Mouse (Mus musculus) limb, embryonic 11.5 days (tissue): ENCODE results near the gene Mpzl1. TPM values are rescaled to one million over a fixed set of nuclear protein-coding genes. Genes with fewer than 3 reads are reported as not detected.
A peak's percentile ranks its signal among the peaks of the same experiment; 100 is the strongest.

ENCODE experiments used
- ATAC-seq: fragments of 200-750 bp; cut with Nextera tagmentation; 2 replicates; pipeline ENCODE4 v1.8.0; 2017; ENCODE audit warnings: low read depth; ENCODE audit not compliant: insufficient number of reproducible peaks, low FRiP score, low TSS enrichment
- DNase-seq: peaks from one replicate; pipeline ENCODE4 v3.0.0-alpha.2; 2015; ENCODE audit warnings: low spot score
- H3K27ac ChIP-seq: fragments of 300-500 bp; sonication (generic); replicated peaks from 2 replicates; pipeline ENCODE4 v1.5.1; 2014; ENCODE audit warnings: low read depth, mild to moderate bottlenecking, low read length
- H3K27me3 ChIP-seq: fragments of 300-500 bp; sonication (generic); 2 replicates; pipeline ENCODE4 v1.6.1; 2014; ENCODE audit warnings: mild to moderate bottlenecking, low read length, mixed read lengths; ENCODE audit not compliant: control insufficient read depth, insufficient read depth
- H3K36me3 ChIP-seq: fragments of 300-500 bp; sonication (generic); 2 replicates; pipeline ENCODE4 v1.6.1; 2014; ENCODE audit warnings: mild to moderate bottlenecking, low read length, moderate library complexity, mixed read lengths; ENCODE audit not compliant: control insufficient read depth, insufficient read depth
- H3K4me1 ChIP-seq: fragments of 300-500 bp; sonication (generic); 2 replicates; pipeline ENCODE4 v1.6.1; 2014; ENCODE audit warnings: low read length, mixed read lengths; ENCODE audit not compliant: control insufficient read depth, insufficient read depth
- H3K4me2 ChIP-seq: fragments of 300-500 bp; sonication (generic); 2 replicates; pipeline ENCODE4 v1.6.1; 2014; ENCODE audit warnings: low read depth, mild to moderate bottlenecking, moderate library complexity; ENCODE audit not compliant: severe bottlenecking
- H3K4me3 ChIP-seq: fragments of 300-500 bp; sonication (generic); 2 replicates; pipeline ENCODE4 v1.5.1; 2014; ENCODE audit warnings: low read depth, low read length
- H3K9ac ChIP-seq: fragments of 300-500 bp; sonication (generic); 2 replicates; pipeline ENCODE4 v1.6.1; 2014; ENCODE audit warnings: mild to moderate bottlenecking, low read length
- H3K9me3 ChIP-seq: fragments of 300-500 bp; sonication (generic); 2 replicates; pipeline ENCODE4 v1.6.1; 2016; ENCODE audit warnings: low read length; ENCODE audit not compliant: control insufficient read depth
- WGBS: fragments of 180-500 bp; shearing (Covaris S2); extraction: QIAGEN DNeasy Blood & Tissue Kit; methylation state at CpG from one replicate; pipeline ENCODE4 v1.1.7; 2014; 5-methylcytosine and 5-hydroxymethylcytosine counted together
- polyA plus RNA-seq: library from polyadenylated mRNA; unstranded; fragments of >200 nt; fragmentation: Nextera tagmentation; extraction: Ambion mirVana; gene quantifications from 2 replicates; pipeline ENCODE4 v1.2.1, GENCODE M21; 2014

The Mpzl1 gene
- polyA plus RNA-seq, 1 experiment from 2014 or later, result 167 TPM

DNA sequence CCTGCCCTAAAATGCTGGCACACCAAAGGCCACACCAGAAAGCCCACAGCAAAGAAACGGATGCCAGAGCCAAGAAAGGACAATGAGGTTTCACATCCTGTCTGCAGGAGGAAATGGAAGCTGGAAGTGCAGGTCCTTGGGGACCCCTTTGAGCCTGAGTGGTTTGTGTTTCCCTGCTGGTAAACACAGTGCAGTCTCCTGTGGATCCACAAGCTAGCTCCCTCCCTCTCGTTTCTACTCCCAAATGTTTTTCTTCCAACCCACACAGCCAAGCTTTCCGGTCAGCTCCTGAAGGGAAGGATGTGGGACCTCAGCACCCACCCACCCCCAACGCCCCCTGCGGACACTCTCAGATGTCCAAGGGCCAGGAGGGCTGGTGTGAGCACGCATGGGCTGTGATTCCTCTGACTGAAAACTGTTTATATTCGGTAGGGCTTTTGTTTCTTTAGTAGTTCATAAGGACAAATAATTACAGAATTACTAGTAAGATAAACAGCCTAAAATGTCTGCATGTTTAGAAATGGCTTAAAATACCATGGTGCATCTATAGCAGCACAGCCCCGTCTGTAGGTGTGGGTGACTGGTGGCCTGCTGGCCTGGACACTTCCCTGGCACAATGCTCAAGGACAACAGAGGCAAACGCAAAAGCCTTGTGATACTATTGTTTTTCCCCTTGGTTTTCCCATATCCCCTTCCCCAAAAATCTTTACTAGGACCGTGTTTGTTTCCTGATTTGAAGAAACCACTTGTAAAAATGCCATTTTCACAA lies 44.9 kb downstream of the Mpzl1 start:
- peak; percentile 38 for DNase-seq
- H3K27me3 ChIP-seq, result no peaks in the 10 kb centered on the region
- H3K4me3 ChIP-seq, result no peak overlapping the region
- no peak overlapping the region for H3K4me2 ChIP-seq
- 52% methylated on average over 10 of the region's 10 CpGs for WGBS
- ATAC-seq, result no peak
- peaks cover 2% of the 10 kb centered on the region; the same call in 1 of the 2 replicates for H3K36me3 ChIP-seq
- no peak overlapping the region for H3K27ac ChIP-seq
- no peak overlapping the region for H3K9ac ChIP-seq
- H3K9me3 ChIP-seq, result no peaks in the 10 kb centered on the region
- peaks cover 6% of the 10 kb centered on the region; the same call in 1 of the 2 replicates for H3K4me1 ChIP-seq

DNA sequence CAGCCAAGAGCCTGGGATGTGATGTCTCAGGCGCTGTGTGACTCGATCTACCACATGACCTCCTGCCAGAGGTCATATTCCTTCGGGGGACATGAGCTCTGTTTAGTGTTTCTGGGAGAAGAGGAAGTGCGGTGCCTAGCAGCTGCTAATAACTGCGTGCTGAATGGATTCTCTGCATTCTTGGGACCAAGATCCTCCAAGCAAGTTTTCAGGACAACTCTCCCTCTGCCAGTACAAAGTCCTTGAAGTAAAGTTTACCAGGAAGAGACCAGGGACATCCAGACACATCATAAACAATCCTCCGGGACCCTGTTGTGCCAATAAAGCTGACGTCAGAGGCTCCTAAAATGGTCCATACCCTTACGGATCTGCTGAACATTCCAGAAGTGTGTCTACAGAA lies 46.5 kb downstream of the Mpzl1 start:
- Histone ChIP-seq H3K36me3 (peaks cover 2% of the 10 kb centered on the region; the same call in 1 of the 2 replicates), H3K27ac (no peak overlapping the region), H3K4me2 (no peak overlapping the region), H3K9ac (no peak overlapping the region), H3K9me3 (no peaks in the 10 kb centered on the region), H3K4me3 (no peak overlapping the region), H3K27me3 (no peaks in the 10 kb centered on the region), H3K4me1 (peaks cover 6% of the 10 kb centered on the region; the same call in 1 of the 2 replicates)
- DNase-seq (no peak), ATAC-seq (no peak)
- WGBS, result 34% methylated on average over 8 of the region's 8 CpGs

DNA sequence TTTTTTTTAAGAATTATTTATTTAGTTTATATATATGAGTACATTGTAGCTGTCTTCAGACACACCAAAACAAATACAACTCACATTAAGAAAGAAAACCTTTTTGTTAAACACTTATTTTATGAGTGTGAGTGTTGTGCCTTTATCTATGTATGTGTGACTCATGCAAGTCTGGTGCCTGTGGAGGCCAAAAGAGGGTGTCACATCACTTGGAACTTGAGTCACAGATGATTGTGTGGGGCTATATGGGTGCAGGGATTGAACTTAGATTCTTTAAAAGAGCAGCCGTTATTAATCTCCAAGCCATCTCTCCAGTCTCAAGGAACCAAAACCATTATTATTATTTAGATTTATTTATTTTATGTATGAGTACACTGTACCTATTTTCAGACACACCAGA lies 48.0 kb downstream of the Mpzl1 start:
- ATAC-seq (no peak), DNase-seq (no peak)
- peaks cover 2% of the 10 kb centered on the region; the same call in 1 of the 2 replicates for H3K36me3 ChIP-seq
- H3K9me3 ChIP-seq, result no peaks in the 10 kb centered on the region
- 93% methylated on average over 1 of the region's 1 CpGs for WGBS
- no peak overlapping the region for H3K4me2 ChIP-seq
- peaks cover 6% of the 10 kb centered on the region; the same call in 1 of the 2 replicates for H3K4me1 ChIP-seq
- H3K4me3 ChIP-seq, result no peak overlapping the region
- no peak overlapping the region for H3K27ac ChIP-seq
- no peak overlapping the region for H3K9ac ChIP-seq
- no peaks in the 10 kb centered on the region for H3K27me3 ChIP-seq

DNA sequence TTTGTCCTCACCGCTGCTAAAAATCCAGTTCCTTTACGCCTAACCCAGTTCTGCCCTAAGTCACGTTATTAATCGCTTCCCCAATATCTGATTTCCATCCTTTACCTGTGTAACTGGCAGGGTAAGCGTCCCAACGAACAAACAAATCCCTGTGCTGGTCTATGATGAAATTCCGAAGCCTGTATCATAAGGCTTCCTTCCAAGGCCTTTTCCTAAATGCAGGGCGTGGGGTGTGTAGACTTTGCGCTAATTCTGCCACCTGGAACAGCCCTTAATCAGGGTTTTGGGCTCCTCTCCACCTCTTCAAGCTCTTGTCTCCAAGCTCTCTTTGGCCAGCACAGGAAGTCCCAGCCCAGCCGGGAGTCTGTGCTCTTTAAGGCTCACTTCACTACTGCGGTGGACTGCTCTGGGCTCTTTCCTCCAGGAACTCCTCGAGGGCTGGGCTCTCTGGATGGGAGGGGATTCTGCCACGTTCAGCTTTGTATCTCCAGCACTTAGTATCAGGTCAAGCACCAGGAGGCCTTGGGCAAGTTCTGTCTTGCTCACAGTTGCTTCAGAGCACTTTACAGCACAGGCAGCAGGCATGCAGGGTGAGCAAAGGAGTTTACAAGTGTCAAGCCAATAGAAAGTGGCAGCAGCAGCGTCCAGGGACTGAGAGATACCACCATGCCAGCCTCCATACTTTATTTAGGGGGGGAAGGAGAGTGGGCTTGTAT lies 48.8 kb downstream of the Mpzl1 start:
- Histone ChIP-seq H3K9me3 (no peaks in the 10 kb centered on the region), H3K4me2 (no peak overlapping the region), H3K27ac (no peak overlapping the region), H3K9ac (no peak overlapping the region), H3K36me3 (no peaks in the 10 kb centered on the region), H3K4me1 (peaks cover 6% of the 10 kb centered on the region; the same call in 1 of the 2 replicates), H3K27me3 (no peaks in the 10 kb centered on the region), H3K4me3 (no peak overlapping the region)
- DNase-seq, result no peak
- WGBS, result 66% methylated on average over 14 of the region's 14 CpGs
- no peak for ATAC-seq

DNA sequence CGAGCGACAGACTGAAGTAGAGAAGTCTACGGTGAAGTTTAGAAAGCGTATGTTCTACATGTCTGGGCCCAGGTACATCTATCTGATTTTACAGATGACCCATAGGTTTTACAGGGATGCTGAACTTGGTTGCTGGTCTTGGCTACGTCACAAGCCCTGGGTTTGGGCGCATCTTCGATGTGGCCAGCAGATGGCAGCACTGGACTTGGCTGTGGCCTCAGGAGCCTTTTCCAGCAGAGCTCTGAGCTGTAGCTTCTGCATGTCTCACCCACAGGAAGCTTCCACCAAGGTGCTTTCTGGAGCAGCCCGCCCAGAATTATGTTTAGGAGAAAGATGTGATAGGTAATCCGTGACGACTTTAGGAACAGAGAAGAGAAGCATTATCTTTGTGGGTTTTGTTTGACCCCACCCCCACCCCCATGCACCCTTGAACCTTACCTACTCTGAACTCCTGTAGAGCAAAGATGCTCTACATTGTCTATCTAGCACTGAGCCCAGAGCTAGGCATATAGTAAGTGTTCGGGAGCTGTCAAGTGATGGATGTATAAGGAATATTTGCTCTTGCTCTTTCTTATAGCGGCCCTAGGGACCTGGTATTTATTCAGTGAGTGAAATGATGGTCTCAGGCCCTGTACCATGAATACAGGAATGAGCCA lies 50.7 kb downstream of the Mpzl1 start:
- ATAC-seq (peak; percentile 63), DNase-seq (peak; percentile 91)
- H3K9ac ChIP-seq, result no peak overlapping the region
- 31% methylated on average over 12 of the region's 12 CpGs for WGBS
- H3K4me3 ChIP-seq, result no peak overlapping the region
- no peaks in the 10 kb centered on the region for H3K36me3 ChIP-seq
- no peak overlapping the region for H3K27ac ChIP-seq
- no peak overlapping the region for H3K4me2 ChIP-seq
- H3K27me3 ChIP-seq, result no peaks in the 10 kb centered on the region
- no peaks in the 10 kb centered on the region for H3K9me3 ChIP-seq
- H3K4me1 ChIP-seq, result 0 out of 2 replicates have a peak, but pooled peaks cover 3% of the 10 kb centered on the region

DNA sequence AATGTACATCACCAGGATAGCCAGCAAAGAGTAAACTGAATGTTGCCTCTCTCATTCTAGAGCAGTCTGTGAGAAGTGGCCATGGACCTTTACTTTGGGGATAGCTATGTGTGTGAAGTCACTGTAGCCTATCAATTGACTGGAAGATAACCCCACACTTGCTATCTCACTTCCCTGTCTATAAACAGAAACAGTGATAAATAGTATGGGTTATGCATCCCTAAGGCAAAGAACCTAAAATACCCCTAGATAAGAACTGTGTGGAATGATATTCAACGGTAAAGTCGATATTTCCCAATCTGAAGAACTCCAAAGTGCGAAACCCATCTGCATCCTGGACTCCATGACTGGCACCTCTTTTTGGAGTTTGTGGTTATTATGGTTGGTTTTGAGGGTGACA lies 53.1 kb downstream of the Mpzl1 start:
- WGBS, result 97% methylated on average over 3 of the region's 3 CpGs
- Histone ChIP-seq H3K4me3 (no peak overlapping the region), H3K27ac (no peak overlapping the region), H3K4me2 (no peak overlapping the region), H3K36me3 (no peaks in the 10 kb centered on the region), H3K9ac (no peak overlapping the region), H3K27me3 (no peaks in the 10 kb centered on the region), H3K9me3 (no peaks in the 10 kb centered on the region), H3K4me1 (no peaks in the 10 kb centered on the region)
- no peak for DNase-seq
- ATAC-seq, result no peak

DNA sequence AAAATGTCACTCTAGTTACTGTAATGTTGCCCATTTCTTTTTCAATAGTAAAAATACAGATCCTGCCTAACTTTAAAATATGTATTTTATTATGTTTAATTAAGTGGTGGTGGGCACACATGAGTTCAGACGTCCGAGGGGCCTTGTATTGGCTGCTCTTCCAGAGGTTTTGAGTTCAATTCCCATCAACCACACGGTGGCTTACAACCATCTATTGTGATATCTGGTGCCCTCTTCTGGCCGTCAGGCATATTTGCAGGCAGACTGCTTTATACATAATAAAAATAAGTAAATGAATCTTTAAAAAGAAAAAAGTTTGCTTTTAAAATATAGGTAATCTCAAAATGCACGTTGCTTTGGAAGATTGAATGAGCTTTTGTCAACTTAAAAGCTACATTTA lies 55.0 kb downstream of the Mpzl1 start:
- Histone ChIP-seq H3K27me3 (no peaks in the 10 kb centered on the region), H3K4me3 (no peak overlapping the region), H3K36me3 (no peaks in the 10 kb centered on the region), H3K9me3 (no peaks in the 10 kb centered on the region), H3K4me1 (no peaks in the 10 kb centered on the region), H3K9ac (no peak overlapping the region), H3K4me2 (no peak overlapping the region), H3K27ac (no peak overlapping the region)
- no peak for ATAC-seq
- 53% methylated on average over 5 of the region's 5 CpGs for WGBS
- DNase-seq, result no peak

DNA sequence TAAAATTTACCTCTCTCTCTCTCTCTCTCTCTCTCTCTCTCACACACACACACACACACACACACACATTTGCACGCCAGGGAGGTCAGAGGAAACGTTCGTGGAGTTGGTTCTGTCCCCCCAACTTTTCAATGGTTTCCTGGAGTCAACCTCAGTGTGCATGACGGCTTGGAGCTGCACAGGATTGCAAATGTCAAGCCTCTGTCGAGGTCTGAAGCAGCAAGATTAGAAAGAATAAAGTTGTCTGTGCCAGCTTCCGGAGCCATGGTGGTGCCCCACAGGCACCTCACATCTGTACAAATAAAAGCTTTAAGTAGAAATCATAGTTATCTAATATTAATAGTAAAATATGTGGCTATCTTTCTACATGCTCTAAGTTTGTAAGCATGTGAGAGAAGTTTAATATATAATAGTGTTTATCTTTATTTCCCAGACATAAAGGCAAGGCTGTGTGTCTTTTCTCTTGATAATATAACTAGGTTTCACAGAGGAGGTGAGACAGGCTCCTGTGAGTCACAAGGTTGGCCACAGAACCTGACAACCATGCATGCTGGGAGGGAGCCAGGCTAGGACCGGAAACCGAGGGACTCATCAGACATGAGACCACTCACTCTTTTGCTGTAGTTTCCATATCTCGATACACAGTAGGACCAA lies 57.8 kb downstream of the Mpzl1 start:
- no peaks in the 10 kb centered on the region for H3K27me3 ChIP-seq
- H3K4me1 ChIP-seq, result no peaks in the 10 kb centered on the region
- no peak overlapping the region for H3K4me3 ChIP-seq
- no peak for DNase-seq
- WGBS, result 83% methylated on average over 9 of the region's 9 CpGs
- no peaks in the 10 kb centered on the region for H3K9me3 ChIP-seq
- no peak overlapping the region for H3K9ac ChIP-seq
- no peaks in the 10 kb centered on the region for H3K36me3 ChIP-seq
- no peak overlapping the region for H3K27ac ChIP-seq
- no peak overlapping the region for H3K4me2 ChIP-seq
- no peak for ATAC-seq
